Mouse (Mus musculus) kidney, postnatal 0 days (tissue): ENCODE measurements at regions not wholly inside any gene's neighbourhood (a gene's known extent, or its start where the extent isn't known, plus 50 kb on each side); places are given as distances from the start of the nearest gene placed in this dataset.

Experiments
- ATAC-seq: fragments of 200-750 bp; cut with Nextera tagmentation; replicated peaks from 2 replicates; pipeline ENCODE4 v1.8.0; 2017; ENCODE audit warnings: low read depth, moderate number of reproducible peaks, moderate TSS enrichment, moderate library complexity; ENCODE audit not compliant: low FRiP score
- DNase-seq: peaks from one replicate; pipeline ENCODE4 v3.0.0-alpha.2; 2016; ENCODE audit warnings: low spot score
- H3K27ac ChIP-seq: fragments of 300-500 bp; sonication (generic); 2 replicates; pipeline ENCODE4 v1.5.1; 2014; ENCODE audit warnings: mild to moderate bottlenecking
- H3K27me3 ChIP-seq: fragments of 300-500 bp; sonication (generic); 2 replicates; pipeline ENCODE4 v1.6.1; 2014; ENCODE audit warnings: low read length, mixed read lengths; ENCODE audit not compliant: insufficient read depth
- H3K36me3 ChIP-seq: fragments of 300-500 bp; sonication (generic); 2 replicates; pipeline ENCODE4 v1.6.1; 2014; ENCODE audit warnings: low read length, mixed read lengths; ENCODE audit not compliant: insufficient read depth
- H3K4me1 ChIP-seq: fragments of 300-500 bp; sonication (generic); replicated peaks from 2 replicates; pipeline ENCODE4 v1.6.1; 2014; ENCODE audit warnings: antibody characterized with exemption, low read length, mixed read lengths; ENCODE audit not compliant: insufficient read depth
- H3K4me2 ChIP-seq: fragments of 300-500 bp; sonication (generic); 2 replicates; pipeline ENCODE4 v1.6.1; 2014; ENCODE audit warnings: mild to moderate bottlenecking, low read length, moderate library complexity, mixed read lengths
- H3K4me3 ChIP-seq: fragments of 300-500 bp; sonication (generic); replicated peaks from 2 replicates; pipeline ENCODE4 v1.5.1; 2014; ENCODE audit warnings: low read depth, low read length
- H3K9ac ChIP-seq: fragments of 300-500 bp; sonication (generic); 2 replicates; pipeline ENCODE4 v1.6.1; 2014; ENCODE audit warnings: low read depth, low read length
- H3K9me3 ChIP-seq: fragments of 300-500 bp; sonication (generic); replicated peaks from 2 replicates; pipeline ENCODE4 v1.6.1; 2016; ENCODE audit warnings: low read length, inconsistent platforms, mixed read lengths
- CTCF ChIP-seq: IDR thresholded peaks from 2 replicates; pipeline ENCODE4 v1.5.1; 2016; ENCODE audit warnings: antibody characterized with exemption, low read depth, mild to moderate bottlenecking, moderate library complexity
- WGBS: fragments of 180-500 bp; shearing (Covaris S2); extraction: QIAGEN DNeasy Blood & Tissue Kit; methylation state at CpG from one replicate; pipeline ENCODE4 v1.1.7; 2014; 5-methylcytosine and 5-hydroxymethylcytosine counted together

DNA sequence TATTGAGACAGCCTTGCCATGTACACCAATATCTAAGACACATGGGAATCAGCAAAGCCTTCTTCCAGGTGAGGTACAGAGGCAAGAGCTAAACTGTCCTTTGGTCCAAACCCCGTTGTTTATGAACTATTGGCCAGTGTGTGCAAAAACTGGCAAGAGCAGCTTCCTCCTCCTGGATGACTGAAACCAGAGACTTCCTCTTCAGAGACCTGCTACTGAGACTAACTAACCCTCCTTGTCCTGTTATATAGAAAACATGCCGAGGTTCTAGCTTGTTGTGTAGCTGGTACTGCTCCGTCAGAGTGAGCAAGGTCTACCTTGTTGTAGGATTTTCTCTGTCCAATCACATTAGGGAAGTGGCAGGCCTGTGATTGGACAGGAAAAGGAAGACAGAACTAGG, 174.3 kb upstream of the F930015N05Rik start:
- Histone ChIP-seq H3K27me3 (no peaks in the 10 kb centered on the region), H3K36me3 (no peaks in the 10 kb centered on the region), H3K27ac (no peak overlapping the region), H3K9me3 (no peaks in the 10 kb centered on the region), H3K9ac (no peak overlapping the region), H3K4me1 (no peaks in the 10 kb centered on the region), H3K4me3 (no peak overlapping the region), H3K4me2 (no peak overlapping the region)
- TF ChIP-seq CTCF = no peak
- 90% methylated on average over 3 of the region's 3 CpGs for WGBS
- DNase-seq (no peak), ATAC-seq (no peak)

DNA sequence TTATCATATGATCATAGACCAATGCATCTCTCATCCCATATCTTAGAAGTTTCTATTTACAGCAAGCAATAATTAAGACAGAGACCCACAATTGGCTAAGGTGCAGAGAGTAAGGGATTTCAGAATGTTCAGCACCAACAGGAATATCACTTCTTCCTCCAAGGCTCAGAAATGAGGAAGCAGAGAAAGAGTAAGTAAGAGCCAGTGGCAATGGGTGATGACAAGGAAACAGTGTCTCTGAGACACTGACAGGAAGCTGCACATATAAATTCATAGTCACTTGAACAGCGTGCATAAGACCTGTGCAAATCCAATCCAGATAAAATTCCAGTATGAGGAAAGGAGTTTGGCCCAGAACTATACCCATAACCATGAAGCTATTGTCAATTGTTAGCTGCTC, 178.7 kb upstream of the F930015N05Rik start:
- H3K9ac ChIP-seq = no peak overlapping the region
- no peak for DNase-seq
- H3K27ac ChIP-seq = no peak overlapping the region
- no peaks in the 10 kb centered on the region for H3K36me3 ChIP-seq
- no peak for TF ChIP-seq CTCF
- H3K4me2 ChIP-seq = no peak overlapping the region
- WGBS = 62% methylated on average over 1 of the region's 1 CpGs
- H3K27me3 ChIP-seq = no peaks in the 10 kb centered on the region
- no peaks in the 10 kb centered on the region for H3K9me3 ChIP-seq
- ATAC-seq = no peak
- 0 out of 2 replicates have a peak, but pooled peaks cover 2% of the 10 kb centered on the region for H3K4me1 ChIP-seq
- no peak overlapping the region for H3K4me3 ChIP-seq

DNA sequence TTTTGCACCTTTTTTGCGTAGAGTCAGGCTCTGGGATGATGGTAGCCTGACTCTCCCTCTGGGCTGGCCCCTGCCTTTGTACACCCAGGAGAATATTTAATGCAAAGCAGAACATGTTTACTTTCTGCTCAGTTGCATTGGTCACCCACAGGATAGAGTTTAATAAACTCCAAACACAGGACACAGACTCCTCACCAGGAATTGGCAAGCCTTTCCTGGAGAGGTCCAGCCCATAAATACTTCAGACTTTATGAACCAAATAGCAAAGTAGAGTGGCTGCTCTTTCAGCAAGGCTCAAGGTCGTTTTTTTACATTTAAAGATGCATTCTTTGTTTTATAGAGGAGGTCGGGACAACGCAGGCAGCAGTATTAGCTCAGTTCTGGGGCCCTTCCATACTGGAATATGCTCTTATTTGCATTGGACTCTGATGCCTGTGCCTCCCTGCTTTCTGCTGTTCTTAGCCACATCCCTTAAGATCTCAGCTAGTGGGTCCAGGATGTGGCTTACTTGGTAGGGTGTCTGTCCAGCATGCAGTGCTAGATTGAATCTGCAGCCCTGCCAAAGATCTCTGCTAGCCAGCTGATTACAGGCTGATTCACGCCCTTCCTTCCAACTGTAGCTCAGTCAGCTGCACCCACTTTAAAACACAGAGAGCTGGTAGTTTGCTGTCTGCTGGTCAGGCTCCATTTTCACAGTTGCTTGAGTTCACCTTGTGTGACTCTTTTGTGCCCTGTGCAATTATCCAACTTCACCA, 182.4 kb upstream of the F930015N05Rik start:
- H3K4me2 ChIP-seq = no peak overlapping the region
- H3K9me3 ChIP-seq = no peaks in the 10 kb centered on the region
- no peak for TF ChIP-seq CTCF
- no peak overlapping the region for H3K4me3 ChIP-seq
- no peaks in the 10 kb centered on the region for H3K27me3 ChIP-seq
- no peak overlapping the region for H3K9ac ChIP-seq
- 0 out of 2 replicates have a peak, but pooled peaks cover 2% of the 10 kb centered on the region for H3K4me1 ChIP-seq
- H3K27ac ChIP-seq = peak overlapping the region; percentile 44; the same call in 1 of the 2 replicates
- DNase-seq (peak; percentile 87), ATAC-seq (no peak; the same call in 1 of the 2 replicates)
- H3K36me3 ChIP-seq = no peaks in the 10 kb centered on the region
- 17% methylated on average over 5 of the region's 5 CpGs for WGBS

DNA sequence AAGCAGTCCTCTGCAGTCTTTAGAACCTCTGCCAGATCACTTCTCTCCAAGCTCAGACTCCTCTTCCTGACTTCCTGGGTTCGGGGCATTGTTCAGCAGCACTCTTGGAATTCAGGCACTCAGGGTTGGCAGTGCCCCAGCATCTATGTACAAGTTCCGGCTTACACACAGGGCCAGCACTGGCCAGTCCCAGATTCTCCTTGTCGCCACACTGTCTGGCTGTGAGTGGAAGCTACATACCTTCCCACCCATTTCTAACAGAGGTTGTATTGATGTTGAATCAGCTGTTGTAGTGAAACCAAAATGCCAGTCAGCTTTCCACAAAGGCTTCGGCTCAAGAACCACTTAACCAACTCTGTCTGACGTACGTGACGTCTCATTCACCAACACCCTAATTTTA, 190.7 kb upstream of the F930015N05Rik start:
- DNase-seq = no peak
- no peak for TF ChIP-seq CTCF

DNA sequence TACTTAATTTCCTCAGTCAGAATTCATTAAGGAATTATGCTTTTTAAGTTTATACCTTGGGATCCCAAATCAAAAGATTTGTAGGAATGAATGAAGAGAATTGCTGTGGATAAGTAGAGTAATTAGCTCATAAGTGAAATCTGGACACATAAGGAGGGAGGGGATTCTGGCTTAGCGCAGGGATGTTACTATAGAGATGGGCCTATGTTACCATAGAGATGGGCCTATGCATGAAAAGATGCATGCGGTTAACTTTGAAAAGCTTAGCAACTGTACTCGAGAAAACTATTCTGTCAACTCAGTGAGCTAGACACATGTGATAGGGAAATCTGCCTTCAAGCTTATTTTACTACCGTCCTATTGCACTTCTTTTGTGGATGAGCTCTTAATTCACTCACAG, 204.5 kb upstream of the F930015N05Rik start:
- ATAC-seq (no peak), DNase-seq (no peak)
- no peaks in the 10 kb centered on the region for H3K27me3 ChIP-seq
- no peak overlapping the region for H3K4me2 ChIP-seq
- H3K27ac ChIP-seq = no peak overlapping the region
- H3K36me3 ChIP-seq = no peaks in the 10 kb centered on the region
- H3K4me3 ChIP-seq = no peak overlapping the region
- no peaks in the 10 kb centered on the region for H3K4me1 ChIP-seq
- WGBS = 90% methylated on average over 4 of the region's 4 CpGs
- TF ChIP-seq CTCF = no peak
- H3K9ac ChIP-seq = no peak overlapping the region
- H3K9me3 ChIP-seq = no peaks in the 10 kb centered on the region

More for the DNA sequence above, 190.7 kb upstream of the F930015N05Rik start:
- ATAC-seq = no peak
- H3K9me3 ChIP-seq = no peaks in the 10 kb centered on the region
- no peak overlapping the region for H3K4me3 ChIP-seq
- WGBS = 87% methylated on average over 7 of the region's 7 CpGs
- no peaks in the 10 kb centered on the region for H3K4me1 ChIP-seq
- H3K36me3 ChIP-seq = no peaks in the 10 kb centered on the region
- H3K4me2 ChIP-seq = no peak overlapping the region
- no peak overlapping the region for H3K27ac ChIP-seq
- no peaks in the 10 kb centered on the region for H3K27me3 ChIP-seq
- no peak overlapping the region for H3K9ac ChIP-seq

DNA sequence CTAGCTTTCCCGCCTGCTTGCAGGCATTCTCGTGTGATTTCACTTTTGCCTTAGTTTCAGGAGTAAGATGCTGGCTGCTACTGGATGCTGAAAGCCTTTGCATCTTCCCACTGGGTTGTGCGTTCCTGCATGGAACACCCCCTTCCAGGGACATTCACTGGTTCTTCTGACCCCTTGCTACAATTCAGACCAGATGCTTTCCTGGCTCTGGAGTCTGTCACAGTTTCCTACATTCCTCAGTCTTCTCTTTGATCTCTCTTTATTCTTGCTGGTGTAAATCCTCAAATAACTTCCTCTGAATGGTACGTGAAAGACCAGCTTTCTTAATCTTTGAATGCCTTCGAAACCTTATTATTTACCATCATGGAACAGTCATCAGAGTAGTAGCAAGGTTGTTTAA, 206.7 kb upstream of the F930015N05Rik start:
- no peak overlapping the region for H3K4me2 ChIP-seq
- ATAC-seq = no peak

DNA sequence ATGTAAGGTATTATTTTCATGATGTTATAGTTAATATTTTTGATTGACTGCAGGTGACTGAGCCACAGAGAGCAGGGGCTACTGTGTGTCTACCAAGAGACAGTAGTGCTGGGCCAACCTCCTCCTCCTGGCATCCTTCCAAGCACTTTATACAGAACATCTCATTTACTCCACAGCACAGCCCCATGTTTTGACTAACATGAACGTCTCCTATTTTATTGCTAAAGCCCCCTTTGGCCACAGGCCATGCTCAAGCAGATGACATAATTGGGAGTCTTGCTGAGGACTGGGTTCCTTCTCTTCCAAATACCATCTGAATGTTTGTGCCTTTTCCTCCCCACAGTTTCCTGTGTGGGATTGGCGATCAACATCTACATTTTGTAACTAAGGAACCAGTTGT, 211.5 kb upstream of the F930015N05Rik start:
- Histone ChIP-seq H3K4me1 (no peaks in the 10 kb centered on the region), H3K9me3 (no peaks in the 10 kb centered on the region), H3K36me3 (no peaks in the 10 kb centered on the region), H3K4me3 (no peak overlapping the region), H3K4me2 (no peak overlapping the region), H3K27me3 (no peaks in the 10 kb centered on the region), H3K27ac (no peak overlapping the region), H3K9ac (no peak overlapping the region)
- TF ChIP-seq CTCF = no peak
- WGBS = 60% methylated on average over 2 of the region's 2 CpGs
- DNase-seq = no peak
- ATAC-seq = no peak

More for the DNA sequence above, 206.7 kb upstream of the F930015N05Rik start:
- Histone ChIP-seq H3K4me3 (no peak overlapping the region), H3K27me3 (no peaks in the 10 kb centered on the region), H3K9me3 (no peaks in the 10 kb centered on the region), H3K36me3 (no peaks in the 10 kb centered on the region), H3K9ac (no peak overlapping the region), H3K4me1 (no peaks in the 10 kb centered on the region), H3K27ac (no peak overlapping the region)
- 66% methylated on average over 5 of the region's 5 CpGs for WGBS
- no peak for TF ChIP-seq CTCF
- no peak for DNase-seq
